Mouse (Mus musculus) CH12.LX (cell line): ENCODE results near the gene Col27a1.

Source experiments
- CTCF ChIP-seq, 2 experiments: IDR thresholded peaks in 1 of 2; conservative IDR thresholded peaks in 1 of 2; 2 replicates each; pipeline ENCODE4 v1.5.1; 2011 to 2012; ENCODE audit warnings: low read depth in 2 of 2, low read length in 2 of 2, improper control_type of control experiment in 1 of 2, inconsistent platforms in 1 of 2, mild to moderate bottlenecking in 1 of 2, moderate library complexity in 1 of 2
- ELF1 ChIP-seq: IDR thresholded peaks from 2 replicates; pipeline ENCODE4 v1.6.1; 2014; ENCODE audit warnings: low read depth, mild to moderate bottlenecking, inconsistent platforms, low read length, improper control_type of control experiment
- ETS1 ChIP-seq: conservative IDR thresholded peaks from 2 replicates; pipeline ENCODE4 v1.6.1; 2012; ENCODE audit warnings: low read depth, mild to moderate bottlenecking, inconsistent platforms, low read length, improper control_type of control experiment, moderate library complexity
- HCFC1 ChIP-seq: IDR thresholded peaks from 2 replicates; pipeline ENCODE4 v1.6.1; 2012; ENCODE audit warnings: low read depth, mild to moderate bottlenecking, inconsistent platforms, low read length, improper control_type of control experiment
- MAFK ChIP-seq: IDR thresholded peaks from 2 replicates; pipeline ENCODE4 v1.6.1; 2011; ENCODE audit warnings: low read length, improper control_type of control experiment; ENCODE audit not compliant: insufficient replicate concordance
- MAZ ChIP-seq: IDR thresholded peaks from 2 replicates; pipeline ENCODE4 v1.6.1; 2012; ENCODE audit warnings: low read depth, mild to moderate bottlenecking, inconsistent platforms, low read length, improper control_type of control experiment, moderate library complexity
- NELFE ChIP-seq: IDR thresholded peaks from 2 replicates; pipeline ENCODE4 v1.6.1; 2011; ENCODE audit warnings: low read depth, low read length, improper control_type of control experiment
- POLR2A ChIP-seq: IDR thresholded peaks from 2 replicates; pipeline ENCODE4 v1.6.1; 2011; ENCODE audit warnings: low read depth, mild to moderate bottlenecking, improper control_type of control experiment, low read length
- USF1 ChIP-seq: IDR thresholded peaks from 2 replicates; pipeline ENCODE4 v1.6.1; 2014; ENCODE audit warnings: low read depth, mild to moderate bottlenecking, inconsistent platforms, low read length, improper control_type of control experiment
- ZKSCAN1 ChIP-seq: IDR thresholded peaks from 2 replicates; pipeline ENCODE4 v1.6.1; 2012; ENCODE audit warnings: low read depth, inconsistent platforms, low read length, improper control_type of control experiment, borderline replicate concordance

GRCm38 (mm10) chr4:63276571-63276970 lies 62.8 kb downstream of the Col27a1 start:
- TF ChIP-seq CTCF (conservative IDR thresholded peaks at IDR 0.05 in 1 of 2, IDR thresholded peaks at IDR 0.05 in 1 of 2; ENCODE audit: low read depth in 2 of 2, low read length in 2 of 2) (no peak), USF1 (no peak), MAFK (no peak), ETS1 (no peak), MAZ (no peak), ZKSCAN1 (no peak), NELFE (no peak), POLR2A (no peak), HCFC1 (no peak), ELF1 (no peak)
